Mouse (Mus musculus) heart, postnatal 25 days (tissue): ENCODE data around the gene Nle1. TPM values are rescaled to one million over a fixed set of nuclear protein-coding genes. Genes with fewer than 3 reads are reported as not detected.

ENCODE experiments used
- DNase-seq: peaks from one replicate; pipeline ENCODE4 v3.0.0; 2022; ENCODE audit warnings: low spot score
- intact Hi-C: fragments of 180-260 bp; cut with DNase I; formaldehyde crosslinking; loops from one replicate; pipeline ENCODE4 v1.15.1; 2025
- total RNA-seq, 2 experiments: library from RNA; stranded (reverse); gene quantifications; 2 replicates each; pipeline ENCODE4 v1.2.3; 2021

Nle1 gene
- total RNA-seq, 2 experiments from 2014 or later = 12.1 to 14.5 TPM

DNA sequence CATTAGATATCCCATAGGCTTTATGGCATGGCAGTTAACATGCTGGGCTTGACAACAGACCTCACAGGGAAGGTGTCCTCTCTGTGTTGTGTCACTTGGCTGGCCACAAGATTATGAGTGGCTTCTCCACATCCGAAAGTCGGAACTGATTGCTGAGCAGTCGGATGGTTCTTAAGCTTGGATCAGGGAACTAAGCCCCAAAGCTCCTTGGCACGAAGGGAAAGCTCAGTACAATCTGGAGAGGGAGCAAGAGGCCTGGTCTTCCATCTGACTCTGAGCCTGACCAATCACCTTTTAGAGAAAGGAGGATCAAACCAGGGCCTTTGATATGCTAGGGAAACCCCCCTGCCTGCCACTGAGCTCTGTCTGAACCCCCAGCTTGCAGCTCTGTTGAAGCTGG, 13.5 kb upstream of the Nle1 start:
- no peak for DNase-seq
- intact Hi-C loops = no loop called here

DNA sequence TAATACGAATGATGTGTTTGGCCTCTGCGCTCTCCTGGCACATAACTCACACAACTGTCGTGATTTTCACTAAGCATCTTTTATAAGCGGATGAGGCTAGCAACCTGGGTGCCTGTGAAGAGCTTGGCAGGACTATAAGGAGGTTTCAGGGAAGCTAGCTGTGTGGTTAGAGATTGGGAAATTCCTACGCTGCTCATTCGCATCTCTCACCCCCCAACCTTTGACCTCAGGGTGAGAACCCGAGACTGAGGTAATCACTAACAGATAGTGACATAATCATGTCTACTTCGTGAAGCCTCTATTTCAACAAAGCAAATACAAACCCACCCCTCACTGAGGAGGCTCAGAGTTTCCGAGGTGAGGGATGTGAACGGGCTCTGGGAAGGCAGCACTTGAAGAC, 12.6 kb upstream of the Nle1 start:
- intact Hi-C loops = no loop called here
- DNase-seq = no peak

GRCm38 (mm10) chr11:82914711-82915352, 6.6 kb upstream of the Nle1 start:
- intact Hi-C loops = loop anchor here (1.0 to 10.0 kb wide), 4 partner anchors 44 to 380 kb away; partner anchors contain the start of gene Ap2b1
- DNase-seq = peak; percentile 36

GRCm38 (mm10) chr11:82910679-82911389, 2.6 kb upstream of the Nle1 start:
- DNase-seq = peak; percentile 54
- intact Hi-C loops = loop anchor here (10.0 kb wide), 2 partner anchors 314 to 384 kb away; partner anchors contain the start of gene Ap2b1

- intact Hi-C loops = loop anchor here (10.0 kb wide), 2 partner anchors 315 to 385 kb away; partner anchors contain the start of gene Ap2b1
- no peak for DNase-seq
Measured at GRCm38 (mm10) chr11:82910250-82910649, 2.0 kb upstream of the Nle1 start, which contains the start of gene Unc45b. Gene Unc45b, plus strand, starts transcription at chr11:82910550.

GRCm38 (mm10) chr11:82908608-82908989, 388 bp upstream of the Nle1 start:
- intact Hi-C loops = loop anchor here (2.0 kb wide), 1 partner anchor 38 kb away; the partner anchor contains the start of gene Rffl
- no peak for DNase-seq

- intact Hi-C loops = no loop called here
- DNase-seq = no peak
Measured at GRCm38 (mm10) chr11:82905816-82906215, 2.4 kb downstream of the Nle1 start.

- no peak for DNase-seq
- intact Hi-C loops = no loop called here
Measured at GRCm38 (mm10) chr11:82904952-82905351, 3.3 kb downstream of the Nle1 start.

DNA sequence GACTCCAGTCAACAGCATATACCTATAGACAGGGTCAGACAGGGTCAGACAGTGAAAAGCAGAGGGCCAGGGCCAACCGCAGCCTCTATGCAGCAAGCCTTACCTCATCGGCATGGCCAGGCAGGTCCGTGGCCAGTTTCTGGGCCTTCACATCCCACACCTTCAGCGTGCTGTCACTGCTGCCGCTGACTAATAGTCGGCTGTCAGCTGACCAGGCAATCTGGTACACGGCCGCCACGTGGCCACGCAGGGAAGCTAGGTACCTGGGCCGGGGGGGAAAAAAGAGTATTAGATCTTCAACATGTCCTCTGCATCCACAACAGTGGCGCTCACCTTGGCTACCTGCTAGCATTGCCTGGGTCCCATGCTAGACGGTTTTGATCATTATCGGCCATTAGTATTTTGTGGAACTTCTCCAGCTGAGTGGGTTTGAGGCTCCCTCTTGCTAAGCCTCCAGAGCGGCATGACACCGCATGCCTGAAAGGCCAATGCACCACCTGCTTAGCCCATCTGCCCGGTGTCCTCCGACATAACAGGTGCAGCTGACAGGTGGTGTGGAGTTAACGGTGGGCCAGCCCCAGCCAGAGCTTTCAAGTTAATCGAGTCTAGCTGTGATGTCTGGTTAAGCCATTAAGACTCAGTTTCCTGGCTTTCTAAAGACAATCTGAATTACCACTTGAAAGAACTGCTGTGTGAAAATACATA, 6.5 kb downstream of the Nle1 start:
- no peak for DNase-seq
- intact Hi-C loops = no loop called here

GRCm38 (mm10) chr11:82899720-82900119, 8.5 kb downstream of the Nle1 start:
- intact Hi-C loops = no loop called here
- DNase-seq = no peak

- intact Hi-C loops = no loop called here
- DNase-seq = no peak
Measured at GRCm38 (mm10) chr11:82897478-82897877, 10.7 kb downstream of the Nle1 start.

- intact Hi-C loops = loop anchor here (2.0 kb wide), 2 partner anchors 279 to 657 kb away; no protein-coding TSS in a partner anchor
- DNase-seq = no peak
Measured at GRCm38 (mm10) chr11:82891936-82892335, 16.3 kb downstream of the Nle1 start, which contains the start of gene Fndc8. Gene Fndc8, plus strand, starts transcription at chr11:82892124.

DNA sequence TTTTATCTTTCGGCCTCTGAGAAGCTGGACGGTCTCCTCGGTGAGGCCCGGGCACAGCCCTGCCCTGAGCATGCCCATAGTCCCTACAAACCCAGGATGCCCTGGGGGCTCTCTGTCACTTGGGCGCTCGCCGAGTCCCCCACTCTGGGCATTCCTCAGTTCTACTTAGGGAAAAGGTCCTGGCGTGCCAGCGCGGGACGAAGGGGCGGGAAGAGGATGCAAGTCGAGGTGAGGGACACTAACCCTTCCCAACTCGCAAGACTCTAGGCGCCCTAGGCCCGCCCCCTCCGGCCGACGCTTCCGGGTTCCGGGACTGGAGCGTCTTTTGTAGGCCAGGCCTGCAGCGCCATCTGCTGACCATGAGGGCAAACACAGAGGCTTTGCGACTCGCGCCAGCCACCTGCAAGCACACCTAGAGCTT, 17.9 kb downstream of the Nle1 start, which contains the start of gene Rad51d:
TSS of gene Rad51d (minus strand) at position 273 of the 421 bp plus-strand sequence.
- intact Hi-C loops = loop anchor here (1.0 to 2.0 kb wide), 3 partner anchors 144 to 656 kb away; no protein-coding TSS in a partner anchor
- peak; percentile 86 for DNase-seq

DNA sequence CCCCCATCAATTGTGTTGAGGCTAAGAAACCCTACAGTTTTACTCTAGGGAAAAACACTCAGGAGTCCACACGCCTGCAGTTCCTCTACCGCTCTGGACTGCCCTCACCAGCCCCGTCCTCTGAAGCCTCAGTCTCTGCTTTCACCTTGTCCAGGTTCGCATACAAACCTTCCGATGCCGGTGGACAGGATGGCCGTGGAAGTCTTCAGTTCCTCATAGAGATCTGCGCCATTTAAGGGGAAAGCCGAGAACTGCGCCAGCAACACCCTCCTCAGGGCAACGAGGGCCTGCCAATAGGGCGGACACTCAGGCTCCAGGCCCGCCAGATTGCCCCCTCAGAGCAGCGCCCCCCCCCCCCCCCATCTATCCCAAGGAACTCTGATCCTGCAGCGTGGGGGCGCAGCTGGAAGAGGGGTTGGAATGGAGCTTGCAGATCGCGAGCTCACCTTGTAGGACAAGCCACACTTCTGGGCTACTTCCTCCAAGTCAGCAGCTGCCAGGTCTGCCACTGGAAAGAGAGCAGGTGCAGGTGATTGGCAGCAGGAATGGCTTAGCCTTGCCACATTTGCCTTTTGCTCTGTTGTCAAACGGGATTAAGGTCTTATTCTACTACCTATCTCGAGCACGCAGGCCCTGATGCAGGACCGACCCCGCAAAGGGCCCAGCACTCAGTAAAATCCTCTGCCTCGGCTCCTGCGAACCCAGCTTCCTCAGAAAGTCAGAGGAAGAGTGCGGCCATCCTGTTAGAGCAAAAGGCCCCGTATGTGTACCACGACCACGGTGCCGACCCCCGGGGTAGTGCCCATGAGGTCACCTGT, 18.5 kb downstream of the Nle1 start:
- no peak for DNase-seq
- intact Hi-C loops = loop anchor here (1.0 to 5.0 kb wide), 4 partner anchors 72 to 655 kb away; no protein-coding TSS in a partner anchor

DNA sequence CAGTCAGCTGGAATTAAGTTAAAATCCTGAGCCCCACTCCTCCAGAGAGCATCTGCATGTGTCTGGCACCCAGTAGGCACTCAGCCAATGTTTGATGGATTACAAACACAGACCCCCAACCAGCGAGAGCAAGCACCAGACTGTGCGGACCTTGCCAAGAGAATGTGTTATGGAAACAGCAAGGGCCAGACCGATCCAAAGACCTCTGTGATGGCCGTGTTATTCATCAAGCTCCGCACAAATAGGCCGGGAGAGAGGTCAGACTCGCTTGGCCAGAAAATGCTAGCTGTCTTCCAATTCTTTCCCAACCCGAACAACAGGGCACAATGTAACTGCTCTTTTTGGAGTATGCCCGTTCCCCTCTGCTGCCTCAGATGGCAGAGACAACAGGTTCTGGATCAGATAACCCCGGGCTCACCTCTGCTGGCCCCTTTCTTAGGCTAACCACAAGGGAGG, 19.7 kb downstream of the Nle1 start:
- no peak for DNase-seq

DNA sequence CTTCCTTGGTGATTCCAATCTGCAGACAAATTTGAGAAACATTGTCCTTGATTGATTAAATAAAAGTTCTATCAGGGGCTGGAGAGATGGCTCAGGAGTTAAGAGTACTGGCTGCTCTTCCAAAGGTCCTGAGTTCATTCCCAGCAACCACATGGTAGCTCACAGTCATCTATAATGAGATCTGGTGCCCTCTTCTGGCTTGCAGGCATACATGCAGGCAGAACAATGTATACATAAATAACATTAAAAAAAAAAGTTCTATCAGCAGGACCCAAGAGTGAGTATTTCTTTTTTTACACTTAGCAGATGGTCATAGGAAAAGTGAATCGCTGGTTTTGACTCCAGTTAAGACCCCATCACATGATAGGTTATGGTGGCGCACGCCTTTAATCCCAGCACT, 21.7 kb downstream of the Nle1 start:
- intact Hi-C loops = loop anchor here (5.0 kb wide), 1 partner anchor 69 kb away; no protein-coding TSS in a partner anchor
- no peak for DNase-seq

More for the DNA sequence above, 19.7 kb downstream of the Nle1 start:
- intact Hi-C loops = loop anchor here (5.0 kb wide), 1 partner anchor 71 kb away; no protein-coding TSS in a partner anchor

DNA sequence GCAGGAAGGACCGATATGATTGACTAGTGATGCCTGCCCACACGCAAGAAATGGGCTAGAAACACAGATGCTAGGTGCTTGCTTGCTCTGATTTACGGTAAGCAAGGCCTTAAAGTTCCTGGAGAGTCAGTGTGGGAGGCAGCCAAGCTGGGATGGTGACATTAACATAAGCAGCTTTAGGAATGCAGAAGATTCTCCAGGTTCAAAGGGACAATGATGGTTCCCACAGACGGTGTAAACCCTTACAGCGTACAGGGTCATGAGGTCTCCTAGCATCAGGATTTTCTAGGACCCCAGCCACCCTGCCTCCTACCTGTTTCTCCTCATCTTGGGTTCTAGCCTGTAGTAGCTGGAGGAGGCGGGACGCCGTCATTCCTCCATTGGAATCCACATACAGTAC, 25.0 kb downstream of the Nle1 start:
- intact Hi-C loops = no loop called here
- DNase-seq = no peak

DNA sequence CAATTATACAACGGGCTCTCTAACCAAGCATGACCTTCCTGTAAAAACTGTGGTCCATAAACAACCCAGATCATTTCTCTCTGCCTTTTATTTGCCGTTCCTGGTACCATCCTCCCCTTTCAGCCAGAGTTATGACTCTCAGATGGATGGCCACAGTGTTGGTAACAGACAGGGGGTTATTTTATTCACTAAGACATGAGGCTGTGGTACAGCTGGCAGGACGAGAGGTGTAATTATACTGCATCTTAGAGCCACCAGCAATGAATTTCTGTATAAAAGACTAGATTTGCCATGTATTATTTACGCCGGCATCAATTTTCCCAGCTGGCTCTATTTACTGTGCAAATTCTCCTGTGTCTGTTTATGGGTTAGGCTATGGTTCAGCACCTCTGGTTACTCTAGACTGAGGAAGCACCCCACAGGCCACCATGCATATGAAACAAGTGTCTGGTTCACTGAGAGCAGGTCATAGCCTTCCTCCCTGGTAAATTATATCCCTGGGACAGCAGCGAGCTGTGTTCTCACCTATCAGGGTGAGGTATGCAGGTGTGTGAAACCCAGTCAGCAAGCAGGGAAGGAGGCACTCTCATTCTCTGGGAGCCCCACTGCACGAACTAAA, 30.4 kb downstream of the Nle1 start:
- intact Hi-C loops = no loop called here
- DNase-seq = no peak

GRCm38 (mm10) chr11:82875631-82876030, 32.6 kb downstream of the Nle1 start:
- intact Hi-C loops = no loop called here

More at GRCm38 (mm10) chr11:82875631-82876030, 32.6 kb downstream of the Nle1 start:
- no peak for DNase-seq
